Mouse (Mus musculus): ENCODE measurements around the gene Slc35f2.

Slc35f2 gene

GRCm38 (mm10) chr9:53829081-53829865 is 57.9 kb downstream of the Slc35f2 start:
- DNase-seq = peak; percentile 26 to 59

- peak in 1 of 2 experiments; percentile 4 for DNase-seq
Observed at GRCm38 (mm10) chr9:53829866-53830209, 58.5 kb downstream of the Slc35f2 start.

DNA sequence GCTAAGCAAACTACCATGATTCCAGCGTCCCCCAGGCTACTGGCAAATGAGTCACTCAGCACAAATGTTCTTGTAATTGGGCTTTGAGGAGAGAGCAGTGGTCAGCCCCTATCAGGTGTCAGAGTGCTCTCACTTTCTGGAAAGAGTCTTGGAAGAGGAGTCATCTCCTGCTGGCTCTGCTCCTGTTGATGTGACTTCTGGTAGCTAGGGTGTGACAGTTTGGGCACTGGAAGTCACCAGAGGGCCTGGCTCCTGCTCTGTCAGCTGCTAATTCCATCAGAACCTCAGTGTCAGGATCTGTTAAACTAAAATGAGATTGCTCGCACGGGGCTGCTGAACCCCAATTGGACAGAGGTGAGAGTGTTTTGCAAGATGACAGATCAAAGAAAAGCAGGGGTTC is 63.7 kb downstream of the Slc35f2 start:
- no peak for DNase-seq

DNA sequence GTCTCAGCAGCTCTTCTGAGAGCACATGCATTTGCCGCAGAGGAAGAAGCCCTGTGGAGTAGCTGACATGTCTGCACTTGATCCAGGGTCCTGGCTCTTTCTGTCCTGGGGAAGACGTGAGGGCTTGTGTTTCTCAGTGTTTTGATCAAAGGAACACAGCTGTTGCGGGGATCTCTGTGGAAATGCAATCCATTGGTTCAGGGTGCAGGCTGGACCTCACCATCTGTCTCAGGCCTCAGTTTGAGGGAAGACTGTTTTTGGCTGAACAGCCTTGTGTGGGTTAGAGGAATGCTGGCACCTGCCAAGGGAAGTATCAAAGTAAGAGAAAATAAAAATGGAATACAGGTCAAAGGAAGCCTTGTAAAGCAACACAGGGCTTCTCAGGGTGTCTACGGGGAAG is 64.6 kb downstream of the Slc35f2 start:
- DNase-seq = no peak

DNA sequence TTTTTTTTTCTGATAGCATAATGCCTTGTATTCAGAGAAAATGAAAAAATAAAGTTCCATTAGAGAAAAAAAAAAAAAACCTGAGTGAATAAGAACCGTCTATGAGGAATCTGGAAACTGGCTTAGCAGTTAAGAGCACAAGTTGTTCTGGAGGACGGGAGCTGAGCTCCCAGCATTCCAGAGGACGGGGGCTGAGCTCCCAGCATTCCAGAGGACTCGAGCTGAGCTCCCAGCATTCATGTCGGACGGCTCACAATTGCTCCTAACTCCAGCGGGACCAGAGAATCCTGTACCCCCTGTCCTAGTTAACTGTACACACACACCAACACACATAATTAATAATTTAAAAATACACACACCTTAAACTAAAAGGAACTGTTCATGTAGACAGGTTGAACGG is 67.5 kb downstream of the Slc35f2 start:
- no peak for DNase-seq

GRCm38 (mm10) chr9:53848548-53848947 is 77.2 kb downstream of the Slc35f2 start:
- no peak for DNase-seq

- no peak for DNase-seq
Observed at GRCm38 (mm10) chr9:53849864-53850263, 78.5 kb downstream of the Slc35f2 start, which contains the start of gene Sln. Sln (plus strand) TSS chr9:53850164.

DNA sequence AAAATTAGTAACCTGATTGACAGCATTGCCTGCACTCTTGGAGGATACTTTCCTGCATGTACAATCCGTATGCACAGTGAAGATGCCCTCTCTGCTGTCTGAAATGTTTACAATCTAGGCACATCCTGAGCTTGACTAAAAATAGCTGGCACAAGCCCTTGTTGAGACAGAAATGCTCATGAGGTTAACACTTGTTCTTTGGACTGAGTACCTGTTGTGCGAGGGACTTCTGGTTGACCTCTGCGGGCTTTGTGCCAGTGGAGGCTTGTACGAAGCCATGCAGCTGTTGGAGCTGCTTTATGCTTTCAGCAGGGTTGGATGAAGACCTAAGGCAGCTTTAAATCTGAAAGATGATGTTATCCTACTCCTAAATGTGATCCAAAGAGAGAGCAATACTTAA is 80.8 kb downstream of the Slc35f2 start:
- no peak for DNase-seq

DNA sequence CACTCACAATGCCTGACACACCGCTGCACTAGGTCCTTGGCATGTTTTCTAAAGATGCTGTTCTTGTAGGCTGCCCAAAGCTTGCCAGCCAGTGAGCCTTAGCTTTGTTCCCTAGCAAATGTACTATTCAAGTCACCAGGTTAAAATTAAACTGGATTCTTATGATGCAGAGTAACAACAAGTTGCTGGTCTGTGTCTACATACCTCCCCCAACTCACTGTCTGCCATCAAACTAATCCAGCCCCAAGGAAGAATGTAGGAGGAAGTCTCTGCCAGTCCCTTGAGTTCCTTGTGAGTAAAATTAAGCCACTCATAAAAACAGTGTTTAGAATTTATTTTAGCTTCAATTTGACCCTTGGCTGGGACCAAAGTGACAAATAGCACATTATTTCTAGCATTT is 82.3 kb downstream of the Slc35f2 start:
- DNase-seq = no peak

GRCm38 (mm10) chr9:53854525-53854924 is 83.2 kb downstream of the Slc35f2 start:
- no peak for DNase-seq

- no peak for DNase-seq
Observed at GRCm38 (mm10) chr9:53857864-53858263, 86.5 kb downstream of the Slc35f2 start.

All from cerebellum, postnatal 36 days (tissue).